Mouse (Mus musculus) gastrocnemius, adult 18-20 months (tissue): Measurements from ENCODE around the gene Nfyb. TPM values are rescaled to one million over a fixed set of nuclear protein-coding genes. Genes with fewer than 3 reads are reported as not detected.

ENCODE experiments used
- DNase-seq: peaks from one replicate; pipeline ENCODE4 v3.0.0; 2021; ENCODE audit warnings: low spot score
- total RNA-seq, 2 experiments: library from RNA; stranded (reverse); gene quantifications; 2 replicates each; pipeline ENCODE4 v1.2.3; 2021

Nfyb gene
- total RNA-seq, 2 experiments from 2014 or later, result 34.2 to 37.9 TPM

DNA sequence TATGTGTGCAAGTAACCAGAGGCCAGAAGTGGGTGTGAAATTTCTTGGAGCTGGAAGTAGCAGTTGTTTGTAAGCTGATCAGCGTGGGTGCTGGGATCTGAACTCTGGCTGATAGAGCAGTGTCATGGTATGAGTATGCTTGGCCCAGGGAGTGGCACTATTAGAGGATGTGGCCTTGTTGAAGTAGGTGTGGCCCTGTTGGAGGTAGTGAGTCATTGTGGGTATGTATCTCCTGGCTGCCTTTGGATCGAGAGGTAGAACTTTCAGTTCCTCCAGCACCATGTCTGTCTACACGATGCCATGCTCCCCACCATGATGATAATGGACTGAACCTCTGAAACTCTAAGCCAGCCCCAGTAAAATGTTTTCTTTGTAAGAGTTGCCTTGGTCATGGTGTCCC lies 16.4 kb upstream of the Nfyb start:
- no peak for DNase-seq

GRCm38 (mm10) chr10:82779831-82780230 lies 15.9 kb upstream of the Nfyb start:
- DNase-seq, result no peak

GRCm38 (mm10) chr10:82778791-82779549 lies 15.0 kb upstream of the Nfyb start:
- DNase-seq, result no peak

DNA sequence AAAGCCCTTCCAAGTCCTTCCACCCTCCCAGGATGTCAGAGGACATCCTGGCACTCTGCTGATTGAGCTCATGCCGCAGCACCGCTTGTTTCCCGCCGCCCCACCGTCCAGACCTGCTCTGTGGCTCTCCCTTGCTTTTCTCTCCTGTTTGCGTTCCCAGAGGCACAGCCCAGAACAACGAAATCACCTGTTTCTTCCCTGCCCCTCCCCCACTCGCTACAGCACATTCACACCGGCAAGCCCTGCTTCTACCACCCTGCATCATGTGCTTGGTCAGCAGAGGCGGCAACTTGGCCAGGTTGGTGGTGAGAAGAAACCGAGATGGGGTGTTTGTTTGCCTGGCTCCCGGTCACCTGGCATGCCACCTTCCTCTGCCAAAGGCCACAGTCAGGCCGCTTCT lies 13.9 kb upstream of the Nfyb start:
- DNase-seq, result peak; percentile 81

GRCm38 (mm10) chr10:82777075-82777474 lies 13.1 kb upstream of the Nfyb start:
- no peak for DNase-seq

DNA sequence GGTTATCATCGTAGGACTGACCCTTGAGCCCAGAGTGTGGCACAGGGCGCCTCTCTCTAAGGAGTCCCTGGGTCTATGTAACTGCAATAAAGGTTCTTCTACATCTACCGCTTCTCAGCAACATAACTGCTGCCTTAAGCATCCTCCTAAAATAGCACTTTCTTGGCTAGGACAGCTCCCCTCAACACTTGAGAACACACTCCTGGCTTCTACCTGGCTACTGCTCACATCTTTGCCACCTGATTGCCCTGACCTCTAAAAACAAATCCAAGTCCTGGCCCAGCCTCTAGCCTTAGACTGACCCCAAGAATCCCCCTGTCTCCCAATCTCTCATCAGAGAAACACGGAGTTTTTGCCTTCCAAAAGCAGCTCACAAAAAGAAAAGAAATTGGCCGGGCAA lies 10.9 kb upstream of the Nfyb start:
- DNase-seq, result peak; percentile 59

- no peak for DNase-seq
These were observed 7.7 kb upstream of the Nfyb start for GRCm38 (mm10) chr10:82771595-82772170.

- no peak for DNase-seq
These were observed 6.8 kb upstream of the Nfyb start for GRCm38 (mm10) chr10:82770713-82771112.

GRCm38 (mm10) chr10:82768901-82769300 lies 5.0 kb upstream of the Nfyb start:
- DNase-seq, result no peak

- no peak for DNase-seq
These were observed 925 bp downstream of the Nfyb start for GRCm38 (mm10) chr10:82762756-82763681.

DNA sequence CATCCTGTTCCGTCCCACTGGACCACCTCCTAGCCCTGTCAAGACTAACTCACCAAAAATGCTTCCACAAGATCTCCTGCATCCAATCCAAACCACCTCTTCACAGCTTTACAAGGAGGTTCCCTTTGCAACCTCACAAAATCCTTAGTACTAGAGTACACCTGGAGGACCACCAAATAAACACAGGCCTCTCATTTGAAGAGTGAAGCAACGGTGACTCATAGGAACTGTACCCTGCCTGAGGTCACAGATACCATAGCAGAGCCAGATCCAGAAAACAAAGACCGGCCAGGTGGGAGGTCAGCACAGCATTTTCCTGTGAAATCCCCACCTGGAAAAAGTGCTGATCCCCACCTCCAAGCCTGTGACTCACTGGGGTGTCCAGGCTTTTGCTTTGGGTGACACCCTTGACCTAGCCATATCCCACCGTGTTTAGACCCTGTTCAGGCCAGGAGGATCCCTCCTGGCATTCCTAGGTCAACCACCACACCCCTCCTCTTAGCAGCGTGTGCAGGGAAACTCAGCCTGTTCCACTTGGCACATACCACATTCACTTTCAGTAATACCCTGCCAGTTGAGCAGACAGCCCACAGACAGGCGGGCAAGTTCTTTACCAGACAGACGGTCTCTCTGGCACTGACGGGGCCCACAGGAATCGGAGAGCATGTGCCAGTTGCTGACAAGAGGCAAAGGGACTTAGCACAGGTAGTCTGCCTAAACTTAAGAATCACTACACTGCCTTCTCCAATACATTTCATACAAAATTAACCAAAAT lies 2.7 kb downstream of the Nfyb start:
- DNase-seq, result no peak

DNA sequence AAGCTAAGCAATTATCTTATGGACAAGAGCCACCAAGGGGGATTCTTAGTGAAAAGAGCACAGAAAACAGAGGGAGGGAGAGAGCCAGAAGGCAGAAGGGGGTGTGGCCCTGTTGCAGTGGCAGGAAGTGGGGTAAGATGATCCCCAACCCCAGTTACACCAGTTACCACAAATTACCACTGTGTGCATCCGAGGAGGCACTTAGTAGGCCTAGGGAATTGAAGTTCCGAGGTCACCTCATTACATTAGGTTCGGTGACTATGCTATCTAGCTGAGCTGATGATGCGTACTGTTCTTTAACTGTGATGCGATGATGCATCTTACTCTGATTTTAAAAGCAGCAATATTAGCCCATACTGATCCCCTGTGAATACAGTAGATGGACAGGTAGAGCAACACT lies 4.2 kb downstream of the Nfyb start:
- no peak for DNase-seq

- no peak for DNase-seq
These were observed 5.1 kb downstream of the Nfyb start for GRCm38 (mm10) chr10:82758878-82759277.

- no peak for DNase-seq
These were observed 5.6 kb downstream of the Nfyb start for GRCm38 (mm10) chr10:82758368-82758767.

- no peak for DNase-seq
These were observed 6.6 kb downstream of the Nfyb start for GRCm38 (mm10) chr10:82757341-82757740.

DNA sequence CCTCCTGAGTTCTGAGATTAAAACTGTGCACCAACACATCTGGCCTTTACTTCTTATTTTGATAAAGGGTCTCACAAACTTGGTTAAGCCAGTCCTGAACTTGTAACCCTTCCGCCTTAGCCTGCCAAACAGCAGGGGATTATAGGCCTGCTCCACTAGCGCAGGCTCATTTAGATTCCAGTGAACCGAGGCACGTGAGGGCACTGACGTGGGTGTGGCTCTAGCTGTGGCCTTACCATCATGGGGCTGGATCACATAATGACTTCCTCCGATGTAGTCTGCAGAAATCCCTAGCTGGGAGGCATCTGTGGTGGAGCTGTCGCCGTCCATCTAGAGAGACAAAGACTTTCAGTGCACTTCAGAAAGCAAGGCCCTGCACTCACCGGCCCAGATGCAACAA lies 7.5 kb downstream of the Nfyb start:
- DNase-seq, result no peak

DNA sequence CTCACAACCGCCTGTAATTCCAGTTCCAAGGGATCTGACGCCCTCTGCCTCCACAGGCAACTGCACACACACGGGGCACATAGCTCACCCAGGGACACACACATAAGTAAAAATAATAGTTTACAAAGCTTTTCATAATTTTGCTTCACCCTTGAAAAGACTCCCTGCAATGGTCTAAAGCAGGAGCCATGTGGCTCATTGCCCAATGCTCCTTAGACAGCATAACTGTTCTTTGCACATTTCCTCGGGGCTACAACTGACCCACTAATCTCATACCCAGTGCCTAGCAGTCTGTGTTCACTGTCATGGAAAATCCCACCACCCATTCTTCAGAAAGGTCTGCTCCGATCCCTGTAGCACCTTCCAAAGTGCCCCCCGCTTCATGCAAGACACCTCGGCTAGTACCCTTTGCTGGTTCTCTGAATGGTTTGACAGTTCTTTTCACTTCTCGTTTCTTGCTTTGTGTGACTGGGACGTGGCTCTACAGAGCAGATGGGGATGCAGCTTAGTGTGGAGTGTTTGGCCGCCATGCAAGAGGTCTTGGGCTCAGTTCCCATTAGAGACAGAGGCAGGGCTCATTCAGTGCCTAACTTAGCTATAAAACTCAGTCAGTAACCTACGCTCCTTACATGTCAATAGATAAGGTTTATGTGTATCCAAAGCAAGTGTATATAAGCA lies 8.6 kb downstream of the Nfyb start:
- no peak for DNase-seq

DNA sequence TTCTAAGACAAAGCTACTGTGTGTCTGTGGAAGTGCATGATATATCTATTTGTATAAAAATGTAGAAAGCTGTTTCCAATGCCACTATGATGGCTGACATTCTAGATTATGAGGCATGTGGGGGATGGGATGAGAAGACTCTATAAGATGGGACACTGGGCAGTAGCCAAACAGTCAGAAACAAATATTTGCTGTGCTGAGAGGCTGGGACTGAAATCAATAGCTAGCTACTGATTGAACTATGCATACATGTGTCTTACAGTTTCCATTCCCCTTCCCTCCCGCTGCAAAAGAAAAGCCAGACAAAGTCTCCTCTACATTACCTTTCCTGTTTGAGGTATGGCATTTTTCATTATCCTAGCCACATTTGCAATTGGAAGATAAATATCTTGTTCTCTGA lies 9.3 kb downstream of the Nfyb start:
- DNase-seq, result no peak

GRCm38 (mm10) chr10:82752921-82753320 lies 11.0 kb downstream of the Nfyb start:
- no peak for DNase-seq

- no peak for DNase-seq
These were observed 13.2 kb downstream of the Nfyb start for GRCm38 (mm10) chr10:82750778-82751177.
